In the genomic region with DNA sequence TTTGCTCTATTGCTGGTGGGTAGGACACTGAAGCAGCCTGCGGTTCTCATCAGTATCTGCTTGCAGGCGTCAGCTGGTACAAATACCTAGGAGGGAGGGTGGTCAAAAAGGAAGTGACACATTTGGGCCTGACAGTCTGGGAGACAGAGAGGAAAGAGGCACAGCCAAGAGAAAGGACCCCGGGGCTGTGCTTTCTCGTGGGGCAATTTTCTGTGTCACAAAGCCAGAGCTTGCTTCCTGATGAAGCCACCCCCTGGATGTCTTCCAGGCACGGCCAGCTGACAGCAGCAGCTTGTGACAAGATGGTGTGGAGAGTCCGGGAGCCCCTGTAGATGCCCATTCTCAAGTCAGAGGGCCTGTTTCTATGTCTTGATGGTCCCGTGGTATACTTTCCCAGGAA, we compare ENCODE assay signal across 8 mouse cellular contexts.
A peak's percentile ranks its signal among the peaks of the same experiment; 100 is the strongest.
DNase-seq lines count a peak whose midpoint lies in the region; TF ChIP-seq lines count a peak whose summit lies in the region.

No protein-coding gene starts in this region.

- H3K4me3 ChIP-seq in CH12.LX (replicated peaks in 1 of 3; ENCODE audit: low read depth in 2 of 3, low read length in 2 of 3, poor library complexity in 1 of 3) = no peak overlapping the region
- no peak overlapping the region for H3K4me3 ChIP-seq in thymus, adult 2 months (ENCODE audit: control insufficient read depth, insufficient read depth, low read length)

- no peak overlapping the region for H3K9ac ChIP-seq in CH12.LX (ENCODE audit: insufficient read depth, low read depth)

- WGBS in thymus, adult 2 months = 31% methylated on average over 7 of the region's 7 CpGs

- H3K27ac ChIP-seq in CH12.LX (ENCODE audit: insufficient read depth, low read depth) = no peak overlapping the region
- H3K27ac ChIP-seq in thymus, adult 2 months (ENCODE audit: control insufficient read depth, insufficient read depth, low read length) = no peak overlapping the region

- TF ChIP-seq EP300 in CH12.LX (IDR thresholded peaks at IDR 0.05; ENCODE audit: low read length) = no peak

- H3K27me3 ChIP-seq in CH12.LX (replicated peaks) = no peaks in the 10 kb centered on the region
- no peaks in the 10 kb centered on the region for H3K27me3 ChIP-seq in thymus, adult 2 months (ENCODE audit: control insufficient read depth, insufficient read depth, low read length)

- no peak for TF ChIP-seq POLR2A in CH12.LX (IDR thresholded peaks at IDR 0.05; ENCODE audit: low read depth, low read length)
- TF ChIP-seq POLR2A in brain, embryonic 14.5 days (IDR thresholded peaks at IDR 0.05; ENCODE audit: borderline replicate concordance, extremely low read depth, insufficient read depth, insufficient read length, poor library complexity, severe bottlenecking) = no peak
- no peak for TF ChIP-seq POLR2A in thymus, adult 2 months (IDR thresholded peaks at IDR 0.05; ENCODE audit: control insufficient read depth, extremely low read depth, insufficient read depth, low read length, poor library complexity)

- TF ChIP-seq RAD21 in CH12.LX (IDR thresholded peaks at IDR 0.05; ENCODE audit: low read depth, low read length) = no peak

- peaks cover 95% of the 10 kb centered on the region for H3K79me2 ChIP-seq in CH12.LX (replicated peaks; ENCODE audit: control insufficient read depth, extremely low read depth, insufficient read depth, poor library complexity, severe bottlenecking)

- dilution Hi-C loops in CH12.LX (cut with MboI; ENCODE audit: extremely low pct_ligation_motif_present, extremely low pct_unique_long_range_greater_than_20kb, low sequenced_read_pairs) = no loop called here

- DNase-seq in kidney, adult 8-10 months = peak; percentile 18
- no peak for DNase-seq in kidney, adult 18-20 months
- DNase-seq in CH12.LX (ENCODE audit: extremely low read depth) = peak; percentile 36
- peak; percentile 53 for DNase-seq in brain, embryonic 14.5 days (ENCODE audit: low read depth)
- DNase-seq in layer of hippocampus, postnatal 10 days (ENCODE audit: low spot score in 2 of 2) = peak; percentile 29 to 47
- DNase-seq in thymus, adult 2 months = no peak
- DNase-seq in thymus, postnatal 10 days (ENCODE audit: low spot score in 2 of 2) = no peak
- no peak for DNase-seq in urinary bladder, postnatal 10 days (ENCODE audit: low spot score)

- peaks cover 21% of the 10 kb centered on the region for H3K9me3 ChIP-seq in CH12.LX (replicated peaks; ENCODE audit: low read length)

- H3K36me3 ChIP-seq in CH12.LX (replicated peaks in 1 of 2; ENCODE audit: control insufficient read depth in 1 of 2, insufficient read depth in 1 of 2, low read length in 1 of 2) = peaks cover 54 to 94% of the 10 kb centered on the region in 2 experiments
- no peaks in the 10 kb centered on the region for H3K36me3 ChIP-seq in thymus, adult 2 months (ENCODE audit: control insufficient read depth, insufficient read depth, low read length)

- peaks cover 8 to 63% of the 10 kb centered on the region in 2 experiments for H3K4me1 ChIP-seq in CH12.LX (ENCODE audit: control insufficient read depth in 1 of 2, insufficient read depth in 2 of 2)
- peaks cover 6% of the 10 kb centered on the region for H3K4me1 ChIP-seq in thymus, adult 2 months (replicated peaks; ENCODE audit: control insufficient read depth, insufficient read depth, low read length)

- TF ChIP-seq CTCF in CH12.LX (conservative IDR thresholded peaks at IDR 0.05 in 1 of 2, IDR thresholded peaks at IDR 0.05 in 1 of 2; ENCODE audit: low read depth in 2 of 2, low read length in 2 of 2) = no peak
- no peak for TF ChIP-seq CTCF in brain, embryonic 14.5 days (IDR thresholded peaks at IDR 0.05; ENCODE audit: borderline replicate concordance, extremely low read depth, insufficient read depth, insufficient read length)
- TF ChIP-seq CTCF in thymus, adult 2 months (IDR thresholded peaks at IDR 0.05; ENCODE audit: borderline replicate concordance, control insufficient read depth, extremely low read depth, insufficient read depth, low read length, poor library complexity) = no peak

- H3K4me2 ChIP-seq in CH12.LX (ENCODE audit: insufficient read depth, low read depth, poor library complexity, severe bottlenecking) = no peak overlapping the region

- in situ Hi-C loops in CH12.LX (cut with MboI; ENCODE audit: low pct_ligation_motif_present, low pct_unique_long_range_greater_than_20kb, low sequenced_read_pairs) = no loop called here

TF ChIP-seq in CH12.LX, 34 proteins besides CTCF, POLR2A, EP300 and RAD21:
- no peak for TF ChIP-seq SMC3 (IDR thresholded peaks at IDR 0.05; ENCODE audit: low read depth, low read length)
- no peak for TF ChIP-seq TCF12 (IDR thresholded peaks at IDR 0.05; ENCODE audit: low read depth, low read length)
- TF ChIP-seq MAZ (IDR thresholded peaks at IDR 0.05; ENCODE audit: low read depth, low read length) = no peak
- TF ChIP-seq ZNF384 (IDR thresholded peaks at IDR 0.05; ENCODE audit: low read depth, low read length) = no peak
- TF ChIP-seq NRF1 (IDR thresholded peaks at IDR 0.05; ENCODE audit: low read depth, low read length) = no peak
- TF ChIP-seq CHD2 (IDR thresholded peaks at IDR 0.05; ENCODE audit: low read length) = no peak
- no peak for TF ChIP-seq GABPA (IDR thresholded peaks at IDR 0.05; ENCODE audit: insufficient replicate concordance, low read depth, low read length)
- TF ChIP-seq JUND (conservative IDR thresholded peaks at IDR 0.05; ENCODE audit: low read depth, low read length) = no peak
- TF ChIP-seq MYC (IDR thresholded peaks at IDR 0.05; ENCODE audit: low read depth, low read length) = no peak
- TF ChIP-seq RCOR1 (conservative IDR thresholded peaks at IDR 0.05; ENCODE audit: low read depth, low read length) = no peak
- TF ChIP-seq UBTF (IDR thresholded peaks at IDR 0.05; ENCODE audit: low read depth, low read length) = no peak
- TF ChIP-seq JUN (IDR thresholded peaks at IDR 0.05; ENCODE audit: insufficient read depth, low read depth, low read length) = no peak
- no peak for TF ChIP-seq MXI1 (IDR thresholded peaks at IDR 0.05; ENCODE audit: low read depth, low read length)
- TF ChIP-seq USF1 (IDR thresholded peaks at IDR 0.05; ENCODE audit: low read depth, low read length) = no peak
- TF ChIP-seq BHLHE40 (IDR thresholded peaks at IDR 0.05; ENCODE audit: low read depth, low read length) = no peak
- no peak for TF ChIP-seq ZC3H11A (IDR thresholded peaks at IDR 0.05; ENCODE audit: low read depth, low read length)
- no peak for TF ChIP-seq PAX5 (IDR thresholded peaks at IDR 0.05; ENCODE audit: low read length)
- TF ChIP-seq ELF1 (IDR thresholded peaks at IDR 0.05; ENCODE audit: low read depth, low read length) = no peak
- no peak for TF ChIP-seq E2F4 (IDR thresholded peaks at IDR 0.05; ENCODE audit: insufficient replicate concordance, low read depth, low read length)

Comparison
In these comparisons a context has a peak if more than half of its experiments do, and no peak if none do; other contexts are left out.
1. DNase-seq: peak in kidney, adult 8-10 months (2 of 2), CH12.LX (single experiment), brain, embryonic 14.5 days (single experiment) and layer of hippocampus, postnatal 10 days (2 of 2); none in kidney, adult 18-20 months (single experiment), thymus, adult 2 months (single experiment), thymus, postnatal 10 days (0 of 2) and urinary bladder, postnatal 10 days (single experiment).